Mouse (Mus musculus) heart, postnatal 0 days (tissue): ENCODE results near the gene Arsa.

ENCODE experiments used
- CTCF ChIP-seq: IDR thresholded peaks from 2 replicates; pipeline ENCODE4 v1.5.1; 2016; ENCODE audit warnings: antibody characterized with exemption, control low read depth, low read depth
- EP300 ChIP-seq: IDR thresholded peaks from 2 replicates; pipeline ENCODE4 v1.6.1; 2016; ENCODE audit warnings: antibody characterized with exemption, low read depth

GRCm38 (mm10) chr15:89462176-89462575, 15.0 kb downstream of the Arsa start:
- TF ChIP-seq EP300, result no peak
- TF ChIP-seq CTCF, result no peak
